Mouse (Mus musculus) liver, adult 10 weeks (tissue): Measurements from ENCODE around the gene Agps. TPM values are rescaled to one million over a fixed set of nuclear protein-coding genes. Genes with fewer than 3 reads are reported as not detected.

ENCODE experiments used
- polyA plus RNA-seq: library from polyadenylated mRNA; stranded (reverse); fragments of 350-450 nt; fragmentation: Illumina TruSeq; extraction: RNeasy Lipid Tissue Mini Kit (QIAGEN cat#74804); gene quantifications from one replicate; pipeline ENCODE4 v1.2.3, GENCODE M21; 2014; ENCODE audit warnings: low read depth, low replicate concordance

The Agps gene
- 9.8 TPM for polyA plus RNA-seq

DNA sequence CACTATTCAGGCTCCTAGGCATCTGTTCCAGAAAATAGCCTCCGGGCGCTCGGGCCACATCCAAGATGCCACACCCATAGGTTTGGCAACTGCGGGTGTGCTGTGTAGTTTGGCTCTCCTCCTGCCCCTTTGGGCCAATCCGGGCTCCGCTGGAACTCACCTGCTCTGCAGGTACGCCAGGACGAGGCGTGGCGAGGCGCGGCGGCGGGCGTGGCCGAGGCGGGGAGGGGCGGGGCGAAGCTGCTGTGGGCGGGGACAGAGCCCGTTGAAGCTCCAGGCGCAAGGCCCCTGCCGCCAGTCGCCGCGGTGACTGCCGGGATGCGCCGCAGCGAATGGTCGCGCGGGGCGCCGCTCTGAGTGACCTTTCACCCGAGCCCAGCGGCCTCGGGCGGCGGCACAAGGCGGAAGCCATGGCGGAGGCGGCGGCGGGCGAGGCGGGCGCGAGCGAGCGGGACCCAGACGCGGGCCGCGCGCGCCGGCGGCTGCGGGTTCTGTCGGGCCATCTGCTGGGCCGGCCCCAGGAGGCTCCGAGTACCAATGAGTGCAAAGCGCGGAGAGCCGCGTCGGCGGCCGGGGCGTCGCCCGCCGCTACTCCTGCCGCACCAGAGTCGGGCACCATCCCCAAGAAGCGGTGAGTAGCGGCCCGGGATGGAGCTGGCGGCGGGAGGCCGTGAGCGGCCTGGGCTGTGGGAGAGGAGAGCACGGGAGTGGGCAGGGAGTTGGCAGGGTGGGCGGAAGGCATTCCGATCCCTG is at the start of gene Agps:
Gene Agps, plus strand, starts transcription at position 297 of the 753 bp plus-strand sequence.

DNA sequence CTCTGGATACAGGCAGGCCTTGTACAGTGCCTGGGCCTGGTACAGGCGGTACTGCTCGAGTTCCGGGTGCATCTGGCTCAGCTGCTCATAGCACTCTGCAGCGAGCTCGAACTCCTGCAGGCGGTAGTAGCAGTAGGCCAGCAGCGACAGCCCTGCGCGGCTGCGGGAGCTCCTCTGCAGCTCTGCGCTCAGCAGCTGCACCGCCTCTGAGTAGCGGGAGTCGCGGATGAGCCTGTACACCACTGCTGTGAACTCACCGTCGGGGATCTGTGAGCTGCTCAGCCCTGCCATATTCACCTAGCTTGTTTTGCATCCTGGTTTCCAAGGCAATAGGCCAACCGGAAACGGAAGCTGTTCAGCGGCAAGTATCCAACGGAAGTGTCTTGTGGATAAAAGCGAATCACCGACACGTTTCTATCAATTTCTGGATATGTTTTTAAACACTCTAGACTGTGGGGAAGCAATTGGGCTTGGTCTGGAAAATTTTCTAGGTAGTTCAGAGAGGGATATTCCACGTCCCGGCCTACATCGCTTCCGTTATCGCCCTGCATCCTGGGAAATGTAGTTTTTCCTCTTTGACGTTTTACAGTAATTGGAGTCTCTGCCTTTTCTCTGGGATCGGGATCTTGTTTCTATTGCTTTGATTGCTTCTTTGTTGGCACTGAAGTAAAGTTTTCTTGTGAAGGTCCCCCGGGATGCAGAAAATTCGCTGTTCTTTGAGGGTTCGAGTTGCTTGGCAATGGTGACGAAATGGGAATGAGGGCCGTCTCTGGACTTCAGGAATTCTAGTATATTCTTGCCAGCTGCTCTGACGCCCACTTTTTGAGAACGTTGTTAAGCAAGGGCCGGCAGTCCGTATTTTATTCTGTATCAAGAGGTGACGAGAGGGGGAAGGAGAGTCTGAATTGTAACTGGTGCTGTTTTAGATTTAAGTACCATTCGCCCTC is 106.4 kb downstream of the Agps start, which contains the start of gene Ttc30b:
Gene Ttc30b, minus strand, starts transcription at position 469 of the 947 bp plus-strand sequence.

DNA sequence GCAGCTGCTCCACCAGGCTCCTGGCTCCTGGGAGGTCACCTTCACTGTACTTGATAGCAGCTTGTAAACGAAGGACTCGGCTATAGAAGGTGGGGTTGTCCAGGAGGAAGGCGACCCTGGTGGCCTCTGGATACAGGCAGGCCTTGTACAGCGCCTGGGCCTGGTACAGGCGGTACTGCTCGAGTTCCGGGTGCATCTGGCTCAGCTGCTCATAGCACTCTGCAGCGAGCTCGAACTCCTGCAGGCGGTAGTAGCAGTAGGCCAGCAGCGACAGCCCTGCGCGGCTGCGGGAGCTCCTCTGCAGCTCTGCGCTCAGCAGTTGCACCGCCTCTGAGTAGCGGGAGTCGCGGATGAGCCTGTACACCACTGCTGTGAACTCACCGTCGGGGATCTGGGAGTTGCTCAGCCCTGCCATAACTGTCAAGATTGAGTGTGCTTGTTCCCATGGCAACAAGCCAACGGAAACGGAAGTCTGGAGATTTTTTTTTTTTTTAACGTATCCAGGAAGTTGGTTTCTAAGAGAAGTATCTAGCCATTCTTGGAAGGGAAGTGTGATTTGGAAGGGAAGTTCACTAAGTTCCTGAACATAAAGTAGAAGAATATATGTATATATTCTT is 145.9 kb downstream of the Agps start, which contains the start of gene Ttc30a2:
Gene Ttc30a2, minus strand, starts transcription at position 419 of the 617 bp plus-strand sequence.

Other genes starting within 250 kb of the Agps start
- gene Hnrnpa3, start 172.9 kb upstream of the Agps start, polyA plus RNA-seq: 532 TPM
- 95.1 TPM for gene Nfe2l2, start 127.5 kb upstream of the Agps start, polyA plus RNA-seq
- 10.5 TPM for gene Ttc30b, start 106.4 kb downstream of the Agps start, polyA plus RNA-seq
- 0.61 TPM for gene Ttc30a2, start 146.0 kb downstream of the Agps start, polyA plus RNA-seq
- 2.3 TPM for gene Ttc30a1, start 149.8 kb downstream of the Agps start, polyA plus RNA-seq